Mouse (Mus musculus) retina, embryonic 14.5 days (tissue): ENCODE measurements around the gene Ywhag.

ENCODE experiments used
- DNase-seq: peaks from one replicate; pipeline ENCODE4 v3.0.0-alpha.2; 2015; ENCODE audit warnings: low spot score

Gene Ywhag

DNA sequence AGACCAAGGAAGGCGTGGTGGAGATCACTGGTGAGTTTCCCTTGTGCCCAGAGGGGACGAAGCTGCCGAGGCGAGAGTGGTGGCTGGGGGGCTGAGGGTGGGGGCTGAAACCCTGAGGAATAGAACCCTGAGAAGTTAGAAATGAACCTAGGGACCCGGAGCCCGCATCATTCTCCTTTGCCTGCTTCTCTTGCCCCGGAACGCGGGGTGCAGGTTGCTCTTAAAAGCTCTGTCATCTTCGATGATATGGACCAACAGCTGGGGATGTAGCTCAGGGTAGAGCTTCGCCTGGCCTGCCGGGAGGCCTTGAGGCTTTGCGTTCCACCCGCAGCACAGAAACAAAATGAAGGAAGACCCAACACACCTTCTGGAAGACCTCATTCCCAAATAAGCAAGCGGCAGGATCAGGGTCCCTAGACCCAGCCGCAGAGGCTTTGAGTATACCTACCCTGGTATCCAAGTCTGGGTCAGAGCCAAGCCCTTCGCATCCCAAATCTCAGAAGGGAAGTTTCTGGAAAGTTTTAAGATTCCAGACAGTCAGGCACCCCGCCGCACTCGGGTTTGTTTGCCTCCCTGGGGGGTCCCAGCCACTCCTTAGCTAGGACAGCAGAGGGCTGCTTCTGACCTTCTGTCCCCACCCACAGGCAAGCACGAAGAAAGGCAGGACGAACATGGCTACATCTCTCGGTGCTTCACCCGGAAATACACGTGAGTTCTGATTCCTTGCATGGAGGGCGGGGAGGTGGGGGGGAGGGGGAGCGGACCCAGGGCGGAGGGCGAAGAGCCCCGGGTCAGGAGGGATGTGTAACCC is 45.8 kb downstream of the Ywhag start:
- DNase-seq, result no peak

DNA sequence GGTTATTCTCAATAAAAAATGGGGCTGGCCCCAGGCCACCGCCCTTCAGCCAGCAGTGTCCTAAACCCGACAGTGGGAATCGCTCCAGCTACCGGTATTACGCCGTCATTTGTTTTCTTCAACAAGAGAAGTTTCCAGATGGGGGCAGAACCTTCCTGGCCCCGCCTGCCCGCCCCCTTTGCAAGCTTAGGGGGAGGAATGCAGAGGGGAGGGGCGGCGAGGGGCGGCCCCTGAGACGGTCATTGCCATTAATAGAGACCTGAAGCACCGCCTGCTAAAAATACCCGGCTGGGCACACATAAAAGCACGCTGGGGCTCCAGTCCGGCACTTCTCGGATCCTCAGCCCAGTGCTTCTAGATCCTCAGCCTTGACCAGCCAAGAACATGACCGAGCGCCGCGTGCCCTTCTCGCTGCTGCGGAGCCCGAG is 46.7 kb downstream of the Ywhag start, which contains the start of gene Hspb1:
TSS of gene Hspb1 (plus strand) at position 245 of the 428 bp plus-strand sequence.
- peak; percentile 40 for DNase-seq

DNA sequence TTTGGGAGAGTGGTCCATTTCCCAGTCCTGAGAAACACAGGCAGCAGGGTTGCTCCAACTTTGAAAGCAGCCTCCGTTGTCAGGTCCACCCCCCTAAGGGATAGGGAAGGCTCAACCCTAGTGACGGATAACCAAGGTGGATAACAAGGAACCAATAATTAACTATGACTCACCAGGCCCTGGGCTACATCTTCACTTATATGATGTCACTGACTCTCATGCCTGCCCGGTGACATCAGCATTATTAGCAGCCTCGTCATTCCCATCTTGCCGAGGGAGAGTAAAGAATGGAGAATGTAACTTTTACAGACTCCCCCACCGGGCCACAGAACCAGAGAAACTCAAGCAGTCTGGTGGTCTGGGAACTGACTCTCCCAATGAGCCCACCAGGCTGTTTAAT is 49.8 kb downstream of the Ywhag start:
- no peak for DNase-seq

DNA sequence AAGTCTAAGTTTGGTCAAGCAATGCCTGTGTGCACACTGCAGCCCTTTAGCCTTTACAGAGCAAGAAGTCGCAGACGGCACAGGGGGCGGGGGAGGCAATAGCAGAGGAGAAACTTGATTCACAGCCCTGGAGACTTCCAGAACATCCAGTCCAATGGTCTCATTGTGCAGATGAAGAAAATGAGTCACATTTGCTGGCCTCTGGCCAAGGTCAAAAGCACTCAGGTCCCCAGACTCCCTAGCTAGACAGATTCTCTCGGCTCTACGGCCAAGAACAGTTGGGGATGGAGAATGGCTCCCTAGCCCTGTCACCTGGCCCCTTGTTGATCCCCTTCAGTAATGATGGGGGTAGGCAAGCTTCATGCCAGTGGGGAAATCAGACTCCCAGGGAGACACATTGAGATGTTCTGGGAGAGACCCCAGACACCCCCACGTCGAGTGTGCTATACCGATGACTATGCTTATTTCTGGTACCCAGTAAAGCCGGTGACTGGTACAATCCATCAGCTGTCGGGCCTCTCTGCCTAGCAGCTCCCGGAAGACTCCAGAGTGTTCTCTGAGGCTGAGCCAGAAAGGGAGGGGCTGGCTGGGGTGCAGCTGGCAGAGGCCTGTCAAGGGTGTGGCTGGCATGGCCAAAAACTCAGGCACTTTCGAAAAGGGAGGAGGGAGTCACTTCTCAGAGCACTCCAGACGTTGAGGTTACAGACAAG is 54.8 kb downstream of the Ywhag start:
- DNase-seq, result no peak

DNA sequence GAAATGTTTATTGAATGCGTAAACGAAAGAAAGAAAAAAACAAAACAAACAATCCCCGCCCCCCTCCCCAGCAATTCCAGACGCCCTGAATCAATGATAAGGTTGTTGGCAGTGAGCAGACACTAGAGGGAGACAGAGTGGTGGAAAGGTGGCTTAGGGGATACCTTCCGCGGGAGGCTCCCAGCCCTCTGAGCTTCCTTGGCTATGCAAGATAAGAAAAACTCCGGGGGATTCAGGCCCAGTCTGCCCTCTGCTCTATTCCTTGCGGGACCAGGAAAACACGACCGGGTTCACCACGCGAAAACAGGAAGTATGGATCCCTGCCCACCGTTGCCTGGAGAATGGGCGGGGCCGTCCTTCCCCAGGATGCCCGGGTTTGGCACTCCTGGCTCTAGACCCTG is 56.6 kb downstream of the Ywhag start:
- DNase-seq, result peak; percentile 85

DNA sequence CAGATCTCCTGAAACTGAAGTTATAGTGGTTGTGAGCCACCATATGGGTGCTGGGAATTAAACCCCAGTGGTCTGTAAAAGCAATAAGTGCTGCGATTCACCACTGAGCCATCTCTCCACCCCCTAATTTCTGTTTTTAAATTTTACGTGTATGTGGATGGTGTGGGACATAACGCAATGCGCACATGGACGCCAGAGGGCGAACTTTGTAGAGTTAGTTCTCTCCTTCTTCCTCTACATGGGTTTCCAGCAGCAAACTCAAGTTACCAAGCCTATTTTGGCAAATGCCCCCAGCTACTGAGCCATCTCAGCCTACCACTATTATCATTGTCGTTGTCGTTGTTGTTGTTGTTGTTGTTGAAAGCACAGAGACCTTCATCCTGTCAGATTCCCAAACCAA is 57.2 kb downstream of the Ywhag start:
- peak; percentile 79 for DNase-seq

DNA sequence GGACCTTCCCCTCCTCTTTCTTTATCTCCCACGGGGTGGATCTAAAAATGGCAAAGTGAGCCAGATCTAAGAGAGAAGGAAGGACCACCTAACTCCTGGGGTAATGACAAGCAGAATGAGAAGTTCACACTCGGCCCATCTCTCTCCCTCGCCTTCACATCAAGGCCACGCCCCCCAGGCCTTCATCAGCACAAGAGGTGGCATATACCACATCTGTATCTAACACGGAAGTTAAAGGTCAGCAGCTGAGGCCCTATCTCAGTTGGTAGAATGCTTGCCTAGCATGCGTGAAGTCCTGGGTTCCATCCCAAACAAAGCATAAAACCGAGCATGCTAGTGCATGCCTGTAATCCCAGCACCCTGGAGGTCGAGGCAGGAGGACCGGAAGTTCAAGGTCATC is 60.7 kb downstream of the Ywhag start:
- DNase-seq, result no peak

DNA sequence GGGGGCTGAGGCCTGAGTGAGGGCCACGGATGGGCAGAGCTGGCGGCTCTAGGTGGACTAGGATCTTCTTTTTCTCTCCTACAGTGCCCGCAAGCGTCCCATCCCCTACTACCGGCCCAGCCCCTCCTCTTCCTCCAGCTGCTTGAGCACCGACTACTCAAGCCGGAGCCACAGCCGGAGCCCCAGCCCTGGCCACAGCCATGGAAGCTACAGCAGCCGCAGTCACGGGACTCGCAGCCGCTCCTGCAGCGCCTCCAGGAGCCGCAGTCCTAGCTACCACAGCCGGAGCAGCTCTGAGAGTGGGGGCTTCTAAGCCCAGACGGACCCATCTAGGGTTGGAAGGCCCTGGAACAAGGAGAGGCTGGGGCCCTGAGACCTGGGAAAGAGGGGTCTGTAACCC is 61.4 kb downstream of the Ywhag start:
- DNase-seq, result no peak

DNA sequence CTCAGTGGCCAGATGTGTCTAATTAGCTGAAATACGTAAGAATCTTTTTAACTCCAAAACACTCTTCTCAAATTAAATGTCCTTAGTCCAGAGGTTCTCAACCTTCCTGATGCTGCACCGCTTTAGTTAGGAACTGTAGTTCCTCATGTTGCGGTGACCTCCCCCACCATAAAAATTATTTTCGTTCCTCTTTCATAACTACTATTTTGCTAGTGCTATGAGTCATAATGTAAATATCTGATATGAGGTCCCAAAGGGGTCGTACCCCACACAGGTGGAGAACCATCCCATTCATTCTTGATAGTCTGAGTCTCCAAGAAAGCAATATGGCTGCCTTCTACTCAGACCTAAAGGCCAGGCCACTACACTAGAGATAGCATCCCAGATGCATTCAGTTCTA is 63.9 kb downstream of the Ywhag start:
- no peak for DNase-seq

DNA sequence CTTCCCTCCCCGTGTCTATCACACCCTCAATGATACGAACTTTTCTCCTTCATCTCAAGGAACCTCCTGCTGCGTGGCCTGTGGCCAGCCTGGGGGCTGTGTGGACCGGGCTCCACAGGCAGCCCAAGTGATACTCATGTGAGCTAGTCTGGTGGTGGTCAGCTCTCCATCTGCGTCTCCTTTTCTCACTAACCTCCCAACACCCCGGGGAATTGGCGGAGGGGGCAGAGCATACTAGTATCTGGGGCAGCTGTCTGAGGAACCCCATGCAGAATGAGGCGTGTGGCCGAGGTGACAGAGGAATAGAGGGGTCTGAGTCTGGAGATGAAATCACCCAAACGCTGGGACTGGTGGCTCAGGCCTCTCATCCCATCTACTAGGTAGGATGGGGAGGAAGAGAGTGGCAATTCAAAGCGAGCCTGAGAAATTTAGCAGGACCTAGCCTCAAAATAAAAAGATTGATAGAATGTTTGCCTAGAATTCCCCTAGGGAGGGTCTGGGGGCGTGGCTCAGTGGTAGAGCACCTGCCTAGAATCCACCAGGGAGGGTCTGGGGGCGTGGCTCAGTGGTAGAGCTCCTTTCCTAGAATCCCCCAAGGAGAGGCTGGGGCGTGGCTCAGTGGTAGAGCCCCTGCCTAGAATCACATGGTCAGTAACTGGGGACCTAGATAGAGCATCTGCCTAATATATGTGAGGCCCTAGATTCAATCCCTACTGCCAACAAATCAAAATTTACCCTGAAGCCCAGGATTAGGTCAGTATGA is 64.6 kb downstream of the Ywhag start:
- DNase-seq, result no peak

DNA sequence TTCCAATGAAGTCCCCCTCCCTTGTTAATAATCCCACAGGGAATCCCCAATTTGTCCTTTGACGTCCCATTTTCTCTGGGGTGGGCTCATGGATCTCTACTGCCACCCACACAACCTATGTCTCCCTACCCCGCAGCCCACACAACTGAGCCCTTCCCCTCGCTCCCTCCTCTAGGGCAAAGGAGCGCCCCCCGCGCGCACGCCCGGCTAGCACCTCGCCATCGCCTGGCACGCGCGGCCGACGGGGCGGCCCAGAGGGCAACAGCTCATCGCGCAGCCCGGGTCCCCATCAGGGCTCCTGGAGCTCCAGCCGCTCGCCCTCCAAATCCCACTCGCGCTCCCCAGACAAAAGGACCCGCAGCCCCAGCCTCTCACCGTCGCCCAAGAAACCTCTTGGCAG is 65.8 kb downstream of the Ywhag start:
- no peak for DNase-seq

DNA sequence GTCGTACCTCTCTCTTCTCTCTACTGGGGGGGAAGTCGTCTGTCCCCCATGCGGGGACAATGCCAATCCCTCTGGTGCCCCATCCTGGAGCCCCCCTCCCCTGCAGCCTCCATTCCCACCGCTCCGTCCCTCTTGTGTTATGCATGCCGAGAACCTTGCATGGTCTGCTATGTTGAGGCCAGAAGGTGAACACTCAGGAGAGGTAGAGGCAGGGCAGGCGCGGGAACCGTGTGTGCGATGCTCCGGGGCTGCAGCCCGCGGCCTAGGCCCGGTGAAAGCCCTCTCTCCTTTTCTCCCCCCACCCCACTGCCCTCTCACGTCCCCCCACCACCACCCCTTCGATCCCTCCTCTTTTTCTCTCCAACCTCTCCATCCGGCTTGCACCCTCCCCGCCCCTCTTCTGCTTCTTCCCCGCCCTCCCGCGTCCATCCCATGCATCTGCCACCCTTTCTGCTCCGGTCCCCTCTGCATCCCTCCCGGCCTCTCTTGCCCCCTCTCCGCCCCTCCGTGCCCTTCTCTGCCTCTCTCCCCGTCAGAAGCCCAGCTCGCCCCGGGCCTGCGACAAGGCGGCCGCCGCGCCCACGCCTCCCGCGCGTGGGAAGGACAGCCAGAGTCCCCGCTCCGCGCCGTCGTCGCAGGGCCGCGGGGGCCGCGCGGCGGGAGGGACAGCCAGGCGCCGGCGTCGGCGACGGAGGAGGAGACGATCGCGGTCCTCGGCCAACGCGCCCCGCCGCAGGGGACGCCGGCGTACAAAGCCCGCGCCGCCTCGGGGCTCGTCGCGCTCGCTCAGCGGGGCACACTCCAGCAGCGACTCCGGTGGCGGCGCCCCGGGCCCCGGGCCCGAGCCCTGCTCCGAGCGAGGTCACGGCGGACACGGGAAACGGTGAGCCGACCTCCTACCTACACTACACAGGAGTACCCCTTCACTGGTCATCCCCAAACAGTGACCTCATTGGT is 66.5 kb downstream of the Ywhag start:
- DNase-seq, result peak; percentile 43

DNA sequence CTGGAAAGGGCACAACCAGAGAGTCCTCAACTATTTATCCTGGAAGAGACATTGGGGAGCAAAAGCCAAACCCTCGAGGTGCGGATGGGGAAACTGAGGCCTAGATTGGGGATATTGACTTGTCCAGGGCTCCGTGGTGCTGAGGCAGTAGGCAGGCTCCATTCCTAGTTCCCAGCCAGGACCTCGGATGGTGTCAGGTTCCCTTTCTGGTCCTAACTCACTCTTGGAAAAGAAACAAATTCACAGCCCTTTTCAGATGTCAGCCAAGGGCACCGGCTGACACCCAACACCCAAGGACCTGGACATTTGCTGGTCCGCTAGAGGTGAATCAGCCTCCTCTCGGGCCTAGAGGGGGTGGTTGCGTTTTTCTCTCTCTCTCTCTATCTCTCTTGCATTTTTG is 67.8 kb downstream of the Ywhag start:
- no peak for DNase-seq
